Mouse (Mus musculus): ENCODE measurements around the gene Usp37. TPM values are rescaled to one million over a fixed set of nuclear protein-coding genes. Genes with fewer than 3 reads are reported as not detected.
A peak's percentile ranks its signal among the peaks of the same experiment; 100 is the strongest.

Gene Usp37
- polyA plus RNA-seq, 1 experiment from 2014 or later: 12.0 TPM

DNA sequence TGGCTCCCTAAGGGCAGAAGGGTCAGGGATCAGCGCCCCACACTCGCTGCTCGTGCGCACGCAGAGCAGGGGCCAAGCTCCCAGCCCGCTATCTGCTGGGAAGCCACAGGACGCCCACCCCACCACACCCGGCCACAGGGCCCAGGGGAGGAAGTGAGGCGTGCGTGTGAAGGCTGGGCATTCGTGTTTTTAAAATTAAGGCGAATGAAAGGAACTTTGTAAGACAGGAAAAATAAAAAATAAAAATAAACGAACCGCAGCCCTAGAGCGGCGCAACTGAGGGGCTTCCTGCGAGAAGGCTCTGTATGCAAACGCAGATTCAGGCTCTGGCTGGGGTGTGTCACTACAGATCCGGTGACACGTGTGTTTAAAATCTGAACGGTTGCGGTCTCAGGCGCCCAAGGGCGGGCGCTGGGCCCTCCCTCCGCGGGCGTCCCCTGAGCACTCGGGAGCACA, 154.2 kb downstream of the Usp37 start:
- no peaks in the 10 kb centered on the region for H3K27me3 ChIP-seq
- H3K4me1 ChIP-seq (replicated peaks): peaks cover 82% of the 10 kb centered on the region
- peak overlapping the region; percentile 95; the same call in 1 of the 2 replicates for H3K9ac ChIP-seq
- no peak for ATAC-seq (ENCODE audit: insufficient read depth)
- peak overlapping the region; percentile 98 for H3K4me2 ChIP-seq
- 3% methylated on average over 29 of the region's 29 CpGs for WGBS (ENCODE audit: insufficient replicate concordance)
- H3K4me3 ChIP-seq (replicated peaks): peak overlapping the region; percentile 94
- H3K36me3 ChIP-seq (replicated peaks): peaks cover 19% of the 10 kb centered on the region
- H3K9me3 ChIP-seq (replicated peaks): no peaks in the 10 kb centered on the region
- H3K27ac ChIP-seq (replicated peaks): peak overlapping the region; percentile 97

DNA sequence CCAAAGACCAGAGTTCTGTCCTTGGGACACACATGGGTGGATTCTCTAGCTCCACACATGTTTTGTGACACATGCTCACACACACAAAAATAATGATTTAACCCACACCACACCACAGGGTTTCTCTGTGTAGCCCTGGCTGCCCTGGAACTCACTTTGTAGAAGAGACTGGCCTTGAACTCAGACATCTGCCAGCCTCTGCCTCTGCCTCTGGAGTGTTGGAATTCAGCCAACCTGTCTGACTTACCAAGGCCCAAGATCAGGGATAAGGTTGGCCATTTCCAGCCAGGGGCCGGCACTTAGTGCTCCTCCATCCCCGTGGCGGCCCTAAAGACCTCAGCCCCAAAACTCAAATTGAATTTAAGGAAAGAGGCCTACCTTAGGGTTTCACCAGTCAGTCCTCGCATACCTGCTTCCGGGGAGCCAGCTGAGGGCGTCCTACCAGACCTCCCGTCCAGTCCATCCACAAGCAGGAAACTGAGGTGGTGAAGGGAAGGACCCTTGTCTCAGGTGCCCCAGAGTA, 155.6 kb downstream of the Usp37 start:
- H3K27ac ChIP-seq (replicated peaks): peak overlapping the region; percentile 24; the same call in 1 of the 2 replicates
- peaks cover 5% of the 10 kb centered on the region for H3K36me3 ChIP-seq (replicated peaks)
- H3K9ac ChIP-seq: no peak overlapping the region
- H3K9me3 ChIP-seq (replicated peaks): no peaks in the 10 kb centered on the region
- no peak overlapping the region for H3K4me2 ChIP-seq
- peaks cover 80% of the 10 kb centered on the region for H3K4me1 ChIP-seq (replicated peaks)
- H3K4me3 ChIP-seq (replicated peaks): no peak overlapping the region
- H3K27me3 ChIP-seq: no peaks in the 10 kb centered on the region
- no peak for ATAC-seq (ENCODE audit: insufficient read depth)
- 74% methylated on average over 7 of the region's 7 CpGs for WGBS (ENCODE audit: insufficient replicate concordance)

DNA sequence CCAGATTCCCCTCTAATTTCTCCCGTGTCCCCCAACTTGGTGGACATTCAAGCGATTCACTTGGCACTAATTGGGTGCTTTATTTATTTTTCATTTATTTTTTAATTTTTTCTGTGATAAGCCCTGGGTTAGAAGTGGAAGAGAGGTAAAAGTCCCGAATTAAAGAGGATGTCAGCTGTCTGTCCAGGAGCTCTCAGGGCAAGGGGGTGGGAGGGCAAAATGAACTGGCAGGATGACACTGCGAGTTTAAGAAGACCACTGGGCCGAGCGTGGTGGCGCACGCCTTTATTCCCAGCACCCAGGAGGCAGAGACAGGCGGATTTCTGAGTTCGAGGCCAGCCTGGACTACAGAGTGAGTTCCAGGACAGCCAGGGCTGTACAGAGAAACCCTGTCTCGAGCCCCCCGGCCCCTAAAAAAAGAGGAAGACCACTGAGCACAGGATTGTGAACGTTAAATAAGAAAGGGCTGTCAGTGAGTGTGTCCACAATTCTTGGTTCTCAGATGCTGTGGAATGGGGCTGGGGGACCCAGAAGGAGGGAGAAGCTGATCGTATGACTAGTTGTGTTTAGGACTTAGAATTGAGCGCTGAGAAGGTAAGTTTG, 156.6 kb downstream of the Usp37 start:
- Histone ChIP-seq H3K9me3 (replicated peaks) (no peaks in the 10 kb centered on the region), H3K4me2 (peak overlapping the region; percentile 89), H3K4me1 (replicated peaks) (peaks cover 75% of the 10 kb centered on the region), H3K9ac (peak overlapping the region; percentile 85), H3K36me3 (replicated peaks) (no peaks in the 10 kb centered on the region), H3K4me3 (replicated peaks) (peak overlapping the region; percentile 74), H3K27ac (replicated peaks) (peak overlapping the region; percentile 95), H3K27me3 (no peaks in the 10 kb centered on the region)
- no peak for ATAC-seq (ENCODE audit: insufficient read depth)
- WGBS (ENCODE audit: insufficient replicate concordance): 34% methylated on average over 15 of the region's 15 CpGs

DNA sequence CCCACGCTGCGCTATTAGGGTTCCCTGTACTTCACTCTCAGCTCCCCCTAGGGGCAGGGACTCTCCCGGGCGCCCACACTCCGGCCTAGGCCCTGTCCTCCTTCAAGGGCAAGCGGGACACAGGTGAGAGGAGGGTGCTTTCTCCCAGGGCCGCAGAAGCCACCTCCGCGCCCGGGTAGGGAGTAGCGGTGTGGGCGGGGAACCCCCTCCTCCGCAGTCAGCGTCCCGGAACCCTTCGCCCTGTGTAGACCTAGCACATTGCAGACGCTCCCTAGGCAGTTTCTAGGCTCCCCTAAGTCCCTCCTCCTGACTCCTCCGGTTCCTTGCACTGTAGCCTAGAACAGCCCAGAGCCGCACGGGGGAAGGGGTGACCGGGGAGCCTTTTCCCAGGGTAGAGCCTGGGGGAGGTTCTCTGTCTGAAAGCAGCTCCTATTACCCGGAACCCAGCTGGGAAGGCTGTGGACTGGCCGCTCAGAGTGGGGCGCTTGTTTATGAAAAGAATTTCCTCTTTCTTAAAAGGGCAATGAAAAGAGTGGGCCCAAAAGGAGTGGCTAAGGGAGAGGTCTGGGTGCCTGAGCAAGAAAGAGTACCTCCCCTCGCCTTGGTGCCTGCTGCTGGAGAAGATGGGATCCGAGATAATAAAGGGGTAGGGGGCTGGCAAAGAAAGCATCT, 157.2 kb downstream of the Usp37 start:
- Histone ChIP-seq H3K4me3 (replicated peaks) (peak overlapping the region; percentile 74), H3K4me2 (peak overlapping the region; percentile 89), H3K9ac (peak overlapping the region; percentile 85), H3K27ac (replicated peaks) (peak overlapping the region; percentile 95), H3K27me3 (no peaks in the 10 kb centered on the region), H3K36me3 (replicated peaks) (no peaks in the 10 kb centered on the region), H3K9me3 (replicated peaks) (no peaks in the 10 kb centered on the region), H3K4me1 (replicated peaks) (peaks cover 76% of the 10 kb centered on the region)
- ATAC-seq (ENCODE audit: insufficient read depth): peak; percentile 75
- under 1% methylated on average over 26 of the region's 26 CpGs for WGBS (ENCODE audit: insufficient replicate concordance)

DNA sequence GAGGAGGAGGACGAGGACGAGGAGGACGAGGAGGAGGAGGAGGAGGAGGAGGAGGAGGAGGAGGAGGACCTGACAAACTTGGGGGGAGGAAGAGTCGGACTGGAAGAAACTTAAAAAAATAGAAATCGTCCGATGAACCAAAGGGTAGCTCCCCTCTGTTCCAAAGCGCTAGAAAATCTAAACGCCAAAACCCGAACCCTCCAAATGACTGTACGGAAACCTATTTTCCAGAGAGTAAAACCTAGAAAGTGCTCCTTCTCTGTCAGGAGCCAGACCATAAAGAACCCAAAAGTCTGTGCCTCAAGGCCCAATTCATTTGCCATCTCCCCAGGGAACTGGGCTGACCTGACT, 157.7 kb downstream of the Usp37 start:
- H3K4me2 ChIP-seq: peak overlapping the region; percentile 89
- no peak for ATAC-seq (ENCODE audit: insufficient read depth)
- H3K4me3 ChIP-seq (replicated peaks): peak overlapping the region; percentile 74
- H3K27me3 ChIP-seq: no peaks in the 10 kb centered on the region
- H3K4me1 ChIP-seq (replicated peaks): peaks cover 80% of the 10 kb centered on the region
- H3K36me3 ChIP-seq (replicated peaks): no peaks in the 10 kb centered on the region
- H3K27ac ChIP-seq (replicated peaks): peak overlapping the region; percentile 95
- no peaks in the 10 kb centered on the region for H3K9me3 ChIP-seq (replicated peaks)
- H3K9ac ChIP-seq: peak overlapping the region; percentile 85
- WGBS (ENCODE audit: insufficient replicate concordance): 51% methylated on average over 8 of the region's 10 CpGs

DNA sequence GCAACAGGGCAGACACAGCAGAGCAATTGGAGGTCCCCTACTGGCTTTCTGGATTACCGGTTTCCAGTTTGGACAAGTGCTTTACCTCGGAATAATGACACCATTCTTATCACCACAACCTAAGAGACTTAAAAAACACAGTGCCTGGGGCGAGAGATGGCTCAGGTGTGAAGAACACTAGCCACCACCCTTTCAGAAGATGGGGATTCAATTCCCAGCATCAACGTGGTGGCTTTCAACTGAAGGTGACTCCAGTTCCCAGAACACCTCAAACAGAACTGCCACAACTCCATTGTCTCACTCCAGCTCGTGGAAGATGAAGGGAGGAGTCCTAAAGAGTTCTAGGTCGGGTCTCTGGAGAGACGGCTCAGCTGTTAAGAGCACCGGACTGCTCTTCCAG, 158.6 kb downstream of the Usp37 start:
- H3K9me3 ChIP-seq (replicated peaks): no peaks in the 10 kb centered on the region
- no peak overlapping the region for H3K4me3 ChIP-seq (replicated peaks)
- ATAC-seq (ENCODE audit: insufficient read depth): no peak
- WGBS (ENCODE audit: insufficient replicate concordance): 69% methylated on average over 8 of the region's 8 CpGs
- no peak overlapping the region for H3K27ac ChIP-seq (replicated peaks)
- H3K27me3 ChIP-seq: no peaks in the 10 kb centered on the region
- no peak overlapping the region for H3K4me2 ChIP-seq
- no peaks in the 10 kb centered on the region for H3K36me3 ChIP-seq (replicated peaks)
- peaks cover 81% of the 10 kb centered on the region for H3K4me1 ChIP-seq (replicated peaks)
- H3K9ac ChIP-seq: no peak overlapping the region

MicroRNAs within 50 kb of the gene (microRNA counts, 519-probe panel; counts per million panel counts)
- 3,763 counts per million, percentile 76 among the panel's probes with 10 or more counts for microRNA mmu-miR-26b

Small RNA genes lying within 50 kb of the gene (microRNA-seq; reads per million reads assigned to microRNA genes)
- not detected for gene Gm25035
- 59,864 reads per million, percentile 100 among the genes with 10 or more reads in this experiment for gene Mir26b

Other genes starting within 250 kb of the Usp37 start
- 15.4 and 18.7 TPM in 2 replicates for gene Tmbim1, start 238.7 kb downstream of the Usp37 start, polyA plus RNA-seq (2015; fragmentation: Nextera tagmentation; extraction: Ambion mirVana)
- 0.06 TPM in 1 of 2 replicates, not detected in the other for gene Catip, start 182.2 kb downstream of the Usp37 start, polyA plus RNA-seq (2015; fragmentation: Nextera tagmentation; extraction: Ambion mirVana)
- 14.0 and 17.0 TPM in 2 replicates for gene Slc11a1, start 169.1 kb downstream of the Usp37 start, polyA plus RNA-seq (2015; fragmentation: Nextera tagmentation; extraction: Ambion mirVana)
- gene Ctdsp1, start 152.8 kb downstream of the Usp37 start, polyA plus RNA-seq (2015; fragmentation: Nextera tagmentation; extraction: Ambion mirVana): 44.8 and 48.4 TPM in 2 replicates
- gene Vil1, start 134.9 kb downstream of the Usp37 start, polyA plus RNA-seq (2015; fragmentation: Nextera tagmentation; extraction: Ambion mirVana): 0.76 and 0.99 TPM in 2 replicates
- 30.3 and 31.4 TPM in 2 replicates for gene Cnot9, start 38.2 kb downstream of the Usp37 start, polyA plus RNA-seq (2015; fragmentation: Nextera tagmentation; extraction: Ambion mirVana)
- 0.17 and 0.26 TPM in 2 replicates for gene Plcd4, start 1.4 kb downstream of the Usp37 start, polyA plus RNA-seq (2015; fragmentation: Nextera tagmentation; extraction: Ambion mirVana)
- 1.9 and 2.0 TPM in 2 replicates for gene Zfp142, start 44.0 kb upstream of the Usp37 start, polyA plus RNA-seq (2015; fragmentation: Nextera tagmentation; extraction: Ambion mirVana)
- 9.0 and 9.4 TPM in 2 replicates for gene Bcs1l, start 44.0 kb upstream of the Usp37 start, polyA plus RNA-seq (2015; fragmentation: Nextera tagmentation; extraction: Ambion mirVana)
- gene Rnf25, start 57.1 kb upstream of the Usp37 start, polyA plus RNA-seq (2015; fragmentation: Nextera tagmentation; extraction: Ambion mirVana): 12.1 and 12.2 TPM in 2 replicates
- gene Stk36, start 57.2 kb upstream of the Usp37 start, polyA plus RNA-seq (2015; fragmentation: Nextera tagmentation; extraction: Ambion mirVana): 0.21 and 0.24 TPM in 2 replicates
- gene Ttll4, start 117.5 kb upstream of the Usp37 start, polyA plus RNA-seq (2015; fragmentation: Nextera tagmentation; extraction: Ambion mirVana): 3.7 and 4.5 TPM in 2 replicates
- gene Cyp27a1, start 169.3 kb upstream of the Usp37 start, polyA plus RNA-seq (2015; fragmentation: Nextera tagmentation; extraction: Ambion mirVana): 5.8 TPM in 2 replicates
- 0.05 and 0.20 TPM in 2 replicates for gene Prkag3, start 204.9 kb upstream of the Usp37 start, polyA plus RNA-seq (2015; fragmentation: Nextera tagmentation; extraction: Ambion mirVana)
- 0.09 TPM in 1 of 2 replicates, not detected in the other for gene Wnt6, start 227.6 kb upstream of the Usp37 start, polyA plus RNA-seq (2015; fragmentation: Nextera tagmentation; extraction: Ambion mirVana)
- not detected in 2 replicates for gene Wnt10a, start 247.2 kb upstream of the Usp37 start, polyA plus RNA-seq (2015; fragmentation: Nextera tagmentation; extraction: Ambion mirVana)

Data from liver, embryonic 15.5 days (tissue).